Mouse (Mus musculus): ENCODE measurements around the gene Top1. TPM values are rescaled to one million over a fixed set of nuclear protein-coding genes. Genes with fewer than 3 reads are reported as not detected.

Top1 gene
- polyA plus RNA-seq, 1 experiment from 2014 or later: 123 TPM

DNA sequence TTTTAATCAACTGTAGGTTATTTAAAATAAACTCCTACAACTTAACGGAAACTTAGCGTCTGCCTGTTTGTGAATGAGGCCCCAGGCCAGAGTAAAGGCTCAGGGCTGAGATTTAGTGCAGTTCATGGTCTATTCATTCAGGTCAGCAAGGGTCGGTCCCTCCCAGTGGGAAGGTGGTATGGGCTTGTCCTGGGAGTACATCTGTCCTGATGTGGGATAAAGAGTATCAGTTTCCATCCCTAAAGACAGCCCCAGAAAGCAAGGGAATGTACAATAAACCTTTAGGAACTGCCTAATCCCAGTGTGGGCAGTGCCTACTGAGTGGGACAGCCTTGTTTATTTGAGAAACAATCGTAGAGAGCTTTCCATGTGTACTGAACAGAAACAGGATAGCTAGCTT, 77.0 kb downstream of the Top1 start:
- Histone ChIP-seq H3K4me2 (replicated peaks; ENCODE audit: low read depth, low read length) (no peak overlapping the region), H3K4me1 (replicated peaks; ENCODE audit: control insufficient read depth, insufficient read depth, low read length) (no peaks in the 10 kb centered on the region), H3K9me3 (ENCODE audit: control insufficient read depth, low read length) (no peaks in the 10 kb centered on the region), H3K4me3 (ENCODE audit: low read depth, low read length) (no peak overlapping the region), H3K36me3 (ENCODE audit: control insufficient read depth, insufficient read depth, low read length) (peaks cover 6% of the 10 kb centered on the region; the same call in 1 of the 2 replicates), H3K27me3 (ENCODE audit: control insufficient read depth, insufficient read depth, low read length) (no peaks in the 10 kb centered on the region), H3K9ac (ENCODE audit: low read depth, low read length) (no peak overlapping the region), H3K27ac (ENCODE audit: low read depth, low read length) (no peak overlapping the region)
- no peak for DNase-seq (ENCODE audit: low spot score)
- ATAC-seq (ENCODE audit: low FRiP score): no peak
- 84% methylated on average over 4 of the region's 4 CpGs for WGBS

DNA sequence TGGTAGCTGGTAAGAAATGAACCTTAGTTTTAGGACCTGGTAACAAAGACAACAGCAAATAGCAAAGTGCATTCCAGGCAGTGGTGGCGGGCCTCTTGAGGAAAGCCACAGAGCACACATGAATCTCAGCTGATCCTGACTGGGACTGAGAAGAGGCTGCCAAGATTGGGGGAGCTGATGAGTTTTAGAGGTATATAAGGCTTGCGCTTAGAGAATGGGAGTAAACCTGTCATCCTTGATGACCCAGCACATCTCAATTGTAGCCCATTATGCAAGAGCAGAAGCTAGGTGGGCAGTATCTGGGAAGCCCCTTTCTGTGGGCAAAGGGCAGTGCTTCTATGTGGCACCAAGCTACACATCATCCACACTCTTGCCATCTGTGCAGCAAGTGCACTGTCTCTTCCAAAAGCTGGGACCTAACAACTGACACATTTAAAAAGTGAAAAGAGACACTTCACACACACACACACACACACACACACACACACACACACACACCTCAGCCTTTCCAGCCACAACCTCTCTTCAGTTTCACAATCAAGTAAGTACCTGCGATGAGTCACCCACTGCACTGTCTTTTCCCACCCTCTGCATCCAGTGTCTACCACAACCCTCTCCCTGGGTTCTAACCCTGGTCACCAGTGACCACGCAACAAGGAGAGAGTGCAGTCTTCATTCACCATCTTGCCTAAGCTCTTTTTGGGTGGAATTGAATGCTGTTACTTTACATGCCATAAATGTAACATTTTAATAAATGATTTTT, 78.1 kb downstream of the Top1 start:
- no peaks in the 10 kb centered on the region; the same call in 1 of the 2 replicates for H3K36me3 ChIP-seq (ENCODE audit: control insufficient read depth, insufficient read depth, low read length)
- H3K27ac ChIP-seq (ENCODE audit: low read depth, low read length): no peak overlapping the region
- H3K9ac ChIP-seq (ENCODE audit: low read depth, low read length): no peak overlapping the region
- no peak overlapping the region for H3K4me2 ChIP-seq (replicated peaks; ENCODE audit: low read depth, low read length)
- no peak overlapping the region for H3K4me3 ChIP-seq (ENCODE audit: low read depth, low read length)
- no peak for ATAC-seq (ENCODE audit: low FRiP score)
- no peak for DNase-seq (ENCODE audit: low spot score)
- no peaks in the 10 kb centered on the region for H3K4me1 ChIP-seq (replicated peaks; ENCODE audit: control insufficient read depth, insufficient read depth, low read length)
- H3K9me3 ChIP-seq (ENCODE audit: control insufficient read depth, low read length): no peaks in the 10 kb centered on the region
- H3K27me3 ChIP-seq (ENCODE audit: control insufficient read depth, insufficient read depth, low read length): no peaks in the 10 kb centered on the region
- 96% methylated on average over 4 of the region's 4 CpGs for WGBS

DNA sequence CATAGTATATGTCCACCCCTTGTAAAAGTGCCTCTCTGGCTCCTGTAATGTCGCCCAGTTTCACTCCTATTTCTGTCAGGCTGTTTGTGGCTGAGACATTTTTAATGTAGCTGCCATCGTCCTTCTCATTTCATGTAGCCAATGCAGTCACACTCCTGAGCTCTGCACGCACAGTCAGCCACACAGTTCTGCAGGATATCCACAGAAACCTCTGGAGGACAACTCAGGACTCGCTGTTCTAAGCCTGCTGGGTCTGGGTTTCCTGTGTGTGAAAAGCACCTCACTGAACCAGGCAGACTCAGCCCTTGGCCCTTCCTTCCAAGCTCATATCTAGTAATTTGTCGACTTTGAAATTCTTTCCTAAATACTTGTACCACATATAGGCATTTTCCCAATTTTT, 78.8 kb downstream of the Top1 start:
- Histone ChIP-seq H3K27me3 (ENCODE audit: control insufficient read depth, insufficient read depth, low read length) (no peaks in the 10 kb centered on the region), H3K4me2 (replicated peaks; ENCODE audit: low read depth, low read length) (no peak overlapping the region), H3K4me1 (replicated peaks; ENCODE audit: control insufficient read depth, insufficient read depth, low read length) (no peaks in the 10 kb centered on the region), H3K4me3 (ENCODE audit: low read depth, low read length) (no peak overlapping the region), H3K9me3 (ENCODE audit: control insufficient read depth, low read length) (no peaks in the 10 kb centered on the region), H3K9ac (ENCODE audit: low read depth, low read length) (no peak overlapping the region), H3K27ac (ENCODE audit: low read depth, low read length) (no peak overlapping the region), H3K36me3 (ENCODE audit: control insufficient read depth, insufficient read depth, low read length) (no peaks in the 10 kb centered on the region; the same call in 1 of the 2 replicates)
- WGBS: 92% methylated on average over 5 of the region's 5 CpGs
- DNase-seq (ENCODE audit: low spot score) (no peak), ATAC-seq (ENCODE audit: low FRiP score) (no peak)

DNA sequence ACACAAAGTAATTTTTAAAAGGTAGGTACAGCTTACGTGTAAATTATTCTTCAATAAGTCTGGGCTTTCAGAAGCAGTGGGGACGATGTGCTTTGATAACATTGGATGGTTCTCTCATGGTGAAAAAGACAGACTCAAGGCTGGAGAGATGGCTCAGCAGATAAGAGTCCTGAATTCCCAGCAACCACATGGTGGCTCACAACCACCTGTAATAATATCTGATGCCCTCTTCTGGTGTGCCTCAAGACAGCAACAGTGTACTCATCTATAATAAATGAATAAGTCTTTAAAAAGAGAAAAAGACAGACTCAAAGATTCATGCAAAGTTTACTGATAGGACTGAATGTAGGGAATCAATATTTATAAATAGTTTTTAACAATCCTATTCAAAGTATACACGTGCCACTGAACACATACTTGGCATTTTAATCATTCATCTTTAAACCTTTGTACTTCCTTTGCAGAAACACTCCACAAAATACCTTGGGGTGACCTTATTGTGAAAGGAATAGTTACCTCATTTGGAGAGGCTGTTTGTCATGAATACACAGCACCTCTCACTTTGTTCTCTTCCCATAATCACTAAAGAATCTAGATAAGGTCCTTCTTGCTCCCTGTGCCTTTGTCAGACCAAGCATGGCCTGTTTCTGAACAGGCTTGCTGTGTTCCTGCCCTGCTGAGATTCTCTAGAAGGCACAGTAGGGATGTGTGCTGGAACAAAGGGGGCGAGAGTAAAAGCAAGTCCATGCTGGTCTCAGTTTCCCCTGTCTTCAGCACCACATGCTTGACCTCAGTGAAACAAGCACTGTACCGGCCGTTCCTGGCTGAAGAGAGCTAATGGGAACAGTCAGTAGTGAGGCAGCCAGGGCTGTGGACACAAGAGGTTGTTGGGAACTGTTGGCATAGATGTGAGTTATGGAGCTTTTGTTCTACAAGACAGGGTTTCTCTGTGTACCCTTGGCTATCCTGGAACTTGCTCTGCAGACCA, 80.5 kb downstream of the Top1 start:
- H3K36me3 ChIP-seq (ENCODE audit: control insufficient read depth, insufficient read depth, low read length): no peaks in the 10 kb centered on the region
- H3K4me2 ChIP-seq (replicated peaks; ENCODE audit: low read depth, low read length): no peak overlapping the region
- no peak overlapping the region; the same call in 1 of the 2 replicates for H3K27ac ChIP-seq (ENCODE audit: low read depth, low read length)
- H3K27me3 ChIP-seq (ENCODE audit: control insufficient read depth, insufficient read depth, low read length): no peaks in the 10 kb centered on the region
- H3K9ac ChIP-seq (ENCODE audit: low read depth, low read length): no peak overlapping the region
- no peaks in the 10 kb centered on the region for H3K4me1 ChIP-seq (replicated peaks; ENCODE audit: control insufficient read depth, insufficient read depth, low read length)
- ATAC-seq (ENCODE audit: low FRiP score) (no peak), DNase-seq (ENCODE audit: low spot score) (no peak)
- no peaks in the 10 kb centered on the region for H3K9me3 ChIP-seq (ENCODE audit: control insufficient read depth, low read length)
- no peak overlapping the region for H3K4me3 ChIP-seq (ENCODE audit: low read depth, low read length)
- 81% methylated on average over 6 of the region's 6 CpGs for WGBS

DNA sequence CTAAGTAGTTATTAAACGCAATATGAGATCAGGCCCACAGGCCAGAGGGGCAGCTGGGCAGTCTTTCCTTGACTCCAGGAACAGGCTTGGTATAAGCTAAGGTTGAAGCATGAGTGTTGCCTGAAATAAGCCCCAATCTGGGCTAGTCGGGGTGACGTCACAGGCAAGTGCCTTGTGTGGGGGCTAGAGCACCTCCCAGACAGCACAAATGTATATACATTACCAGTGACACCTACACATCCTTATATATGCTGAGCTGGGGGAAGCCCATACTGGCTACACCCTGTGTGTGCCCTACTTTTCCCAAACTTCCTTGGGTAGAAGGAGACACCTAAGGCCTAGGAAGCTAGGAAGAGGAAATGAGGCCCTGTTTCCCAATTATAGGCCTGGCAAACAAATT, 83.3 kb downstream of the Top1 start:
- Histone ChIP-seq H3K9ac (ENCODE audit: low read depth, low read length) (no peak overlapping the region), H3K36me3 (ENCODE audit: control insufficient read depth, insufficient read depth, low read length) (no peaks in the 10 kb centered on the region), H3K9me3 (ENCODE audit: control insufficient read depth, low read length) (no peaks in the 10 kb centered on the region), H3K4me1 (replicated peaks; ENCODE audit: control insufficient read depth, insufficient read depth, low read length) (peaks cover 7% of the 10 kb centered on the region; the same call in 1 of the 2 replicates), H3K27me3 (ENCODE audit: control insufficient read depth, insufficient read depth, low read length) (no peaks in the 10 kb centered on the region), H3K27ac (ENCODE audit: low read depth, low read length) (no peak overlapping the region), H3K4me2 (replicated peaks; ENCODE audit: low read depth, low read length) (no peak overlapping the region), H3K4me3 (ENCODE audit: low read depth, low read length) (no peak overlapping the region)
- ATAC-seq (ENCODE audit: low FRiP score) (no peak), DNase-seq (ENCODE audit: low spot score) (no peak)
- WGBS: 94% methylated on average over 3 of the region's 3 CpGs

DNA sequence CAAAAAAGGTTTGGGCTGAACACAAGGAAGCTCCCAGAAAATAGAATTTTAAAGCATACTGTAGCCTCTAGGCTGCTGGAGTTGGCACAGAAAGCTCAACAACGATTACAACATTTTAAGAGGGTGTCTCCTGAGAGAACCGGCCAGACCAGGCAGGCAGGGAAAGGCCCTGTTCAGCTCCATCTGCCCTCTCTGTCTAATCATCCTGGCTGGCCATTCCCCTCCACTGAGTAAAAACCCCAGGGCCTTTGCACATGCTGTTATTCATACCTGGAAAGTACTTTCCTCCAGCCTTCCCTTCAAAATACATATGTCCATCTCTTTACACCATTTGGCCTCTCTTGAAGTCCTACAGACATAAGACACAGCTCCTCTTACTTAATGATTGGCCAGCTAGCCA, 83.7 kb downstream of the Top1 start:
- DNase-seq (ENCODE audit: low spot score) (no peak), ATAC-seq (ENCODE audit: low FRiP score) (no peak)
- H3K27ac ChIP-seq (ENCODE audit: low read depth, low read length): no peak overlapping the region
- H3K9ac ChIP-seq (ENCODE audit: low read depth, low read length): no peak overlapping the region
- WGBS: 78% methylated on average over 2 of the region's 2 CpGs
- H3K27me3 ChIP-seq (ENCODE audit: control insufficient read depth, insufficient read depth, low read length): no peaks in the 10 kb centered on the region
- H3K36me3 ChIP-seq (ENCODE audit: control insufficient read depth, insufficient read depth, low read length): peaks cover 2% of the 10 kb centered on the region; the same call in 1 of the 2 replicates
- no peaks in the 10 kb centered on the region for H3K9me3 ChIP-seq (ENCODE audit: control insufficient read depth, low read length)
- H3K4me1 ChIP-seq (replicated peaks; ENCODE audit: control insufficient read depth, insufficient read depth, low read length): peaks cover 7% of the 10 kb centered on the region; the same call in 1 of the 2 replicates
- H3K4me2 ChIP-seq (replicated peaks; ENCODE audit: low read depth, low read length): no peak overlapping the region
- H3K4me3 ChIP-seq (ENCODE audit: low read depth, low read length): no peak overlapping the region

DNA sequence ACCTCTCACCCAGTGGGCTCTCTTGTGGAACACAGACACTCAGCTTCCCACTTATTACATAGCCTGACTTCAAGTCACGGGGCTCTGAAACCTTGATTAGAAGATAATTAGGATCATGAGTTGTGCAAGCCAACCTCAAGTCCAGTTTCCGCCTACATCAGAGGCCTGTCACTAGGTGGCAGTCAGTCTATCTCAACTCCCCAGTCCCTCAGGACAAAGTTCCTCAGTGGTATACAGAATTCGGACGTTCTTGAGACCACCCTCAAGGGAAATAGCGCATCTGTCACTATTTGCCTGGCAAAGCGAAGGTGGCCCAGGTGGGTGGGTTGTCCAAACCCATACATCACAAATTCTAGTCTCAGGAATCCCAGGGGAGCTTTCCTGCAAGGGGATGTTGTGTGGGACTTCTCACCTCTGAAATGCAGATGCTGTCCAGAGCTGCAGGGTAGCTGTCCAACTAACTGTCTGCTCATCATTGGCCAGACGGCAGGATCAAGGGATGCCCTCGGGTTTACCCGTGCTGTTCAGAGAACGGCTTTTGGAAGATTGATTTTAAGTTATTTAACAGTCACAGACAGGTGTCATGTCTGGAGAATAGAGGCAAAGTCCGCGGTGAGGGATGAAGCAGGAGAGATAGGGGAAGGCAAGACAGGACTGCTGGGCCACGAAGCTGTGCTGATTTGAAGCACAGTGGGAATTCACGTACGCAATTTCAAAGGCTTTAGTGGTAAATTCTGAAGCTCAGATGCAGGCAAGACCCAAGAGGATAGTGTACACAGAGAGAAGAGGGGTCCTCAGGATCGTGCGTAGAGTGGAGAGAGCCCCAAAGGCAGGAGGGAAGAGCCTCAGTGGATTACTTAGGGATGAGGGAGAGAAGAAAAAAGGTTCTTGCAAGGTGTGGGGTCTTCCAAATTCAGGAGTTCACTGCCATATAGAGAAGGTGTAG, 84.4 kb downstream of the Top1 start:
- ATAC-seq (ENCODE audit: low FRiP score) (no peak), DNase-seq (ENCODE audit: low spot score) (peak; percentile 11)
- H3K27ac ChIP-seq (ENCODE audit: low read depth, low read length): no peak overlapping the region
- peak overlapping the region; percentile 91 for H3K4me2 ChIP-seq (replicated peaks; ENCODE audit: low read depth, low read length)
- peak overlapping the region; percentile 98 for H3K9ac ChIP-seq (ENCODE audit: low read depth, low read length)
- peaks cover 7% of the 10 kb centered on the region; the same call in 1 of the 2 replicates for H3K4me1 ChIP-seq (replicated peaks; ENCODE audit: control insufficient read depth, insufficient read depth, low read length)
- peaks cover 2% of the 10 kb centered on the region; the same call in 1 of the 2 replicates for H3K36me3 ChIP-seq (ENCODE audit: control insufficient read depth, insufficient read depth, low read length)
- peak overlapping the region; percentile 90 for H3K4me3 ChIP-seq (ENCODE audit: low read depth, low read length)
- no peaks in the 10 kb centered on the region for H3K9me3 ChIP-seq (ENCODE audit: control insufficient read depth, low read length)
- no peaks in the 10 kb centered on the region for H3K27me3 ChIP-seq (ENCODE audit: control insufficient read depth, insufficient read depth, low read length)
- 43% methylated on average over 17 of the region's 17 CpGs for WGBS

DNA sequence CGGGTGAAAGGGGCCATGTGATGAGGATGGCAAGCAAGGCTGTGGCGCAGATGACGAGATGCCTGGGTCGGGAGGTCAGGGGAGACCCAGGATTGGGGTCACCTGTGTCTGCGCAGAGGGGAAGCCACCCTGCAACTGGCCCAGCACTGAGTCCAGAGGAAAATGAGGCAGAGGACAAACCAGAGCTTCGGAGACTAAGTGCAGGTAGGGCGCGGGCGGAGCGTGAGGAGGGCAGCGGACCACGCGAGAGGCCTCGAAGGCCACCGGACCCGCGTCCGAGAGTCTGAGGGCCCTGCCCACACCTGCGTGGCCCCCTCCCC, 85.1 kb downstream of the Top1 start:
- ATAC-seq (ENCODE audit: low FRiP score) (peak; percentile 51; the same call in 1 of the 2 replicates), DNase-seq (ENCODE audit: low spot score) (no peak)
- H3K4me1 ChIP-seq (replicated peaks; ENCODE audit: control insufficient read depth, insufficient read depth, low read length): peaks cover 7% of the 10 kb centered on the region; the same call in 1 of the 2 replicates

More for the DNA sequence above, 85.1 kb downstream of the Top1 start:
- Histone ChIP-seq H3K27me3 (ENCODE audit: control insufficient read depth, insufficient read depth, low read length) (no peaks in the 10 kb centered on the region), H3K27ac (ENCODE audit: low read depth, low read length) (peak overlapping the region; percentile 95; the same call in 1 of the 2 replicates), H3K4me3 (ENCODE audit: low read depth, low read length) (peak overlapping the region; percentile 90), H3K9ac (ENCODE audit: low read depth, low read length) (peak overlapping the region; percentile 98), H3K36me3 (ENCODE audit: control insufficient read depth, insufficient read depth, low read length) (peaks cover 6% of the 10 kb centered on the region; the same call in 1 of the 2 replicates), H3K9me3 (ENCODE audit: control insufficient read depth, low read length) (no peaks in the 10 kb centered on the region), H3K4me2 (replicated peaks; ENCODE audit: low read depth, low read length) (peak overlapping the region; percentile 91)
- 11% methylated on average over 14 of the region's 19 CpGs for WGBS

Data from hindbrain, embryonic 11.5 days (tissue).